Mouse (Mus musculus): ENCODE results near the gene Afap1l2. TPM values are rescaled to one million over a fixed set of nuclear protein-coding genes. Genes with fewer than 3 reads are reported as not detected.

Afap1l2 gene
- total RNA-seq (2012; rRNA removed), result 2.6 and 3.1 TPM in 2 replicates
- total RNA-seq (2014; rRNA removed), result 0.17 and 0.22 TPM in 2 replicates
- polyA plus RNA-seq (2012; ENCODE audit: insufficient read length, low read depth), result 0.44 and 0.48 TPM in 2 replicates

- H3K4me2 ChIP-seq (ENCODE audit: insufficient read depth, low read depth, poor library complexity, severe bottlenecking), result peak within 1 kb of the TSS; percentile 60
- no peak within 1 kb of the TSS for H3K27ac ChIP-seq (ENCODE audit: insufficient read depth, low read depth)
- peak in 1 of 2 experiments; percentile 74; a peak in 2 of 4 replicates for TF ChIP-seq CTCF (conservative IDR thresholded peaks at IDR 0.05 in 1 of 2, IDR thresholded peaks at IDR 0.05 in 1 of 2; ENCODE audit: low read depth in 2 of 2, low read length in 2 of 2)
- TF ChIP-seq ELF1 (IDR thresholded peaks at IDR 0.05; ENCODE audit: low read depth, low read length), result no peak
- TF ChIP-seq ZNF384 (IDR thresholded peaks at IDR 0.05; ENCODE audit: low read depth, low read length), result no peak
- TF ChIP-seq TBP (conservative IDR thresholded peaks at IDR 0.05; ENCODE audit: low read depth, low read length), result no peak
- no peak for TF ChIP-seq JUND (conservative IDR thresholded peaks at IDR 0.05; ENCODE audit: low read depth, low read length)
- peak; percentile 73 for TF ChIP-seq SMC3 (IDR thresholded peaks at IDR 0.05; ENCODE audit: low read depth, low read length)
- TF ChIP-seq MAZ (IDR thresholded peaks at IDR 0.05; ENCODE audit: low read depth, low read length), result no peak
- TF ChIP-seq MYC (IDR thresholded peaks at IDR 0.05; ENCODE audit: low read depth, low read length), result no peak
- TF ChIP-seq RAD21 (IDR thresholded peaks at IDR 0.05; ENCODE audit: low read depth, low read length), result peak; percentile 72
- no peak for TF ChIP-seq CHD2 (IDR thresholded peaks at IDR 0.05; ENCODE audit: low read length)
- no peak for TF ChIP-seq POLR2AphosphoS2 (IDR thresholded peaks at IDR 0.05; ENCODE audit: low read depth, low read length)
- no peak for TF ChIP-seq BHLHE40 (IDR thresholded peaks at IDR 0.05; ENCODE audit: low read depth, low read length)
- no peak for TF ChIP-seq E2F4 (IDR thresholded peaks at IDR 0.05; ENCODE audit: insufficient replicate concordance, low read depth, low read length)
- no peak for TF ChIP-seq ZC3H11A (IDR thresholded peaks at IDR 0.05; ENCODE audit: low read depth, low read length)
- TF ChIP-seq POLR2A (IDR thresholded peaks at IDR 0.05; ENCODE audit: low read depth, low read length), result peak; percentile 46; the same call in 1 of the 2 replicates
- no peak; the same call in 1 of the 2 replicates for TF ChIP-seq MXI1 (IDR thresholded peaks at IDR 0.05; ENCODE audit: low read depth, low read length)
- no peak for TF ChIP-seq ZMIZ1 (IDR thresholded peaks at IDR 0.05; ENCODE audit: low read depth, low read length)
- no peak for TF ChIP-seq PAX5 (IDR thresholded peaks at IDR 0.05; ENCODE audit: low read length)
- no peak for TF ChIP-seq USF1 (IDR thresholded peaks at IDR 0.05; ENCODE audit: low read depth, low read length)
- no peak for TF ChIP-seq USF2 (conservative IDR thresholded peaks at IDR 0.05; ENCODE audit: low read depth, low read length)
- no peak for TF ChIP-seq GABPA (IDR thresholded peaks at IDR 0.05; ENCODE audit: insufficient replicate concordance, low read depth, low read length)
- no peak for TF ChIP-seq TCF12 (IDR thresholded peaks at IDR 0.05; ENCODE audit: low read depth, low read length)
- TF ChIP-seq MAFK (IDR thresholded peaks at IDR 0.05; ENCODE audit: insufficient replicate concordance, low read length), result no peak
- no peak for TF ChIP-seq EP300 (IDR thresholded peaks at IDR 0.05; ENCODE audit: low read length)
- TF ChIP-seq IRF4 (IDR thresholded peaks at IDR 0.05; ENCODE audit: low read depth, low read length), result peak; percentile 14; the same call in 1 of the 2 replicates
- TF ChIP-seq MAX (IDR thresholded peaks at IDR 0.05; ENCODE audit: low read length), result no peak
- no peak for TF ChIP-seq NRF1 (IDR thresholded peaks at IDR 0.05; ENCODE audit: low read depth, low read length)
- TF ChIP-seq RCOR1 (conservative IDR thresholded peaks at IDR 0.05; ENCODE audit: low read depth, low read length), result no peak
- TF ChIP-seq HCFC1 (IDR thresholded peaks at IDR 0.05; ENCODE audit: low read depth, low read length), result no peak
- TF ChIP-seq CHD1 (IDR thresholded peaks at IDR 0.05; ENCODE audit: low read depth, low read length), result no peak
- no peak for TF ChIP-seq ZKSCAN1 (IDR thresholded peaks at IDR 0.05; ENCODE audit: borderline replicate concordance, low read depth, low read length)
- no peak for TF ChIP-seq MEF2A (IDR thresholded peaks at IDR 0.05; ENCODE audit: borderline replicate concordance, low read depth, low read length)
- H3K4me1 ChIP-seq (ENCODE audit: control insufficient read depth in 1 of 2, insufficient read depth in 2 of 2), result peaks cover 25 to 40% of the 10 kb centered on the region in 2 experiments
- H3K9me3 ChIP-seq (replicated peaks; ENCODE audit: low read length), result no peaks in the 10 kb centered on the region
- peaks cover 1% of the 10 kb centered on the region for H3K27me3 ChIP-seq (replicated peaks)
- H3K9ac ChIP-seq (ENCODE audit: insufficient read depth, low read depth), result peak within 1 kb of the TSS; percentile 81
- peak; percentile 27 for DNase-seq (ENCODE audit: extremely low read depth)
- no peaks in the 10 kb centered on the region for H3K79me2 ChIP-seq (replicated peaks; ENCODE audit: control insufficient read depth, extremely low read depth, insufficient read depth, poor library complexity, severe bottlenecking)
- dilution Hi-C loops (cut with MboI; ENCODE audit: extremely low pct_ligation_motif_present, extremely low pct_unique_long_range_greater_than_20kb, low sequenced_read_pairs) (no loop called here), in situ Hi-C loops (cut with MboI; ENCODE audit: low pct_ligation_motif_present, low pct_unique_long_range_greater_than_20kb, low sequenced_read_pairs) (no loop called here)
- H3K4me3 ChIP-seq (replicated peaks in 1 of 3; ENCODE audit: low read depth in 2 of 3, low read length in 2 of 3, poor library complexity in 1 of 3), result peak within 1 kb of the TSS; percentile 19 to 84 (median 32)
- no peaks in the 10 kb centered on the region for H3K36me3 ChIP-seq (replicated peaks in 1 of 2; ENCODE audit: control insufficient read depth in 1 of 2, insufficient read depth in 1 of 2, low read length in 1 of 2)
These were observed at the start of gene Afap1l2 for GRCm38 (mm10) chr19:57007781-57008710. Gene Afap1l2, minus strand, starts transcription at chr19:57008228.
